Mouse (Mus musculus) G1E-ER4 (cell line): ENCODE measurements around the gene A630076J17Rik. TPM values are rescaled to one million over a fixed set of nuclear protein-coding genes. Genes with fewer than 3 reads are reported as not detected.

Experiments
- GATA1 ChIP-seq: IDR thresholded peaks from one replicate; pipeline ENCODE4 v1.8.0; 2012; ENCODE audit warnings: low read length, inconsistent platforms
- polyA plus RNA-seq: library from polyadenylated mRNA; stranded (reverse); fragments of >175 nt; gene quantifications from 2 replicates; pipeline ENCODE4 v1.2.3, GENCODE M21; 2012

The A630076J17Rik gene
- polyA plus RNA-seq, 1 experiment: not detected

GRCm38 (mm10) chr3:107255992-107256391, 25.6 kb downstream of the A630076J17Rik start:
- TF ChIP-seq GATA1: no peak

GRCm38 (mm10) chr3:107256724-107257123, 26.3 kb downstream of the A630076J17Rik start:
- TF ChIP-seq GATA1: no peak

- TF ChIP-seq GATA1: no peak
Observed at GRCm38 (mm10) chr3:107257924-107258323, 27.5 kb downstream of the A630076J17Rik start.

GRCm38 (mm10) chr3:107260956-107261850, 30.8 kb downstream of the A630076J17Rik start:
- no peak for TF ChIP-seq GATA1

- TF ChIP-seq GATA1: no peak
Observed at GRCm38 (mm10) chr3:107261851-107262165, 31.4 kb downstream of the A630076J17Rik start.

GRCm38 (mm10) chr3:107266814-107267345, 36.5 kb downstream of the A630076J17Rik start:
- no peak for TF ChIP-seq GATA1

GRCm38 (mm10) chr3:107272433-107272832, 42.0 kb downstream of the A630076J17Rik start:
- no peak for TF ChIP-seq GATA1

- no peak for TF ChIP-seq GATA1
Observed at GRCm38 (mm10) chr3:107273820-107274219, 43.4 kb downstream of the A630076J17Rik start.

- TF ChIP-seq GATA1: no peak
Observed at GRCm38 (mm10) chr3:107275351-107275750, 44.9 kb downstream of the A630076J17Rik start.

- TF ChIP-seq GATA1: no peak
Observed at GRCm38 (mm10) chr3:107275996-107276395, 45.6 kb downstream of the A630076J17Rik start.

GRCm38 (mm10) chr3:107276626-107277025, 46.2 kb downstream of the A630076J17Rik start:
- no peak for TF ChIP-seq GATA1

GRCm38 (mm10) chr3:107278479-107279269, 48.3 kb downstream of the A630076J17Rik start, which contains the start of gene Lamtor5:
Gene Lamtor5 (plus strand): TSS chr3:107278858.
- no peak for TF ChIP-seq GATA1

Other genes starting within 250 kb of the A630076J17Rik start
- gene Kcna3, start 194.4 kb upstream of the A630076J17Rik start, polyA plus RNA-seq: not detected in 2 replicates
- not detected in 2 replicates for gene Kcna2, start 129.5 kb upstream of the A630076J17Rik start, polyA plus RNA-seq
- not detected in 2 replicates for gene Kcna10, start 47.6 kb upstream of the A630076J17Rik start, polyA plus RNA-seq
- not detected in 2 replicates for gene Cym, start 8.9 kb upstream of the A630076J17Rik start, polyA plus RNA-seq
- 0.03 TPM in 1 of 2 replicates, not detected in the other for gene Prok1, start 9.1 kb downstream of the A630076J17Rik start, polyA plus RNA-seq
- 22.1 and 36.3 TPM in 2 replicates for gene Lamtor5, start 48.2 kb downstream of the A630076J17Rik start, polyA plus RNA-seq
- gene Slc16a4, start 60.6 kb downstream of the A630076J17Rik start, polyA plus RNA-seq: not detected in 2 replicates
- 6.0 and 7.4 TPM in 2 replicates for gene Rbm15, start 103.1 kb downstream of the A630076J17Rik start, polyA plus RNA-seq
- not detected in 2 replicates for gene Kcnc4, start 228.9 kb downstream of the A630076J17Rik start, polyA plus RNA-seq